Mouse (Mus musculus): ENCODE measurements at regions not wholly inside any gene's neighbourhood (a gene's known extent, or its start where the extent isn't known, plus 50 kb on each side); places are given as distances from the start of the nearest gene placed in this dataset.
A peak's percentile ranks its signal among the peaks of the same experiment; 100 is the strongest.

GRCm38 (mm10) chr3:58320812-58321211, 93.7 kb upstream of the Tsc22d2 start:
- WGBS = 69% methylated on average over 4 of the region's 4 CpGs
- Histone ChIP-seq H3K27ac (replicated peaks) (no peak overlapping the region), H3K27me3 (replicated peaks; ENCODE audit: low read depth, poor library complexity, severe bottlenecking) (no peaks in the 10 kb centered on the region), H3K4me1 (no peaks in the 10 kb centered on the region), H3K9me3 (no peaks in the 10 kb centered on the region), H3K4me3 (no peak overlapping the region), H3K36me3 (replicated peaks) (no peaks in the 10 kb centered on the region)
- no peak for DNase-seq (ENCODE audit: low spot score)

- DNase-seq (ENCODE audit: low spot score) = no peak
- H3K27ac ChIP-seq (replicated peaks) = no peak overlapping the region
- 91% methylated on average over 1 of the region's 1 CpGs for WGBS
- no peaks in the 10 kb centered on the region for H3K9me3 ChIP-seq
- no peak overlapping the region for H3K4me3 ChIP-seq
- H3K4me1 ChIP-seq = no peaks in the 10 kb centered on the region
- no peaks in the 10 kb centered on the region for H3K27me3 ChIP-seq (replicated peaks; ENCODE audit: low read depth, poor library complexity, severe bottlenecking)
- no peaks in the 10 kb centered on the region for H3K36me3 ChIP-seq (replicated peaks)
Measured at GRCm38 (mm10) chr3:58322322-58322721, 92.2 kb upstream of the Tsc22d2 start.

- H3K27ac ChIP-seq (replicated peaks) = no peak overlapping the region
- DNase-seq (ENCODE audit: low spot score) = no peak
- H3K36me3 ChIP-seq (replicated peaks) = no peaks in the 10 kb centered on the region
- H3K27me3 ChIP-seq (replicated peaks; ENCODE audit: low read depth, poor library complexity, severe bottlenecking) = no peaks in the 10 kb centered on the region
- 80% methylated on average over 2 of the region's 2 CpGs for WGBS
- H3K4me1 ChIP-seq = no peaks in the 10 kb centered on the region
- no peaks in the 10 kb centered on the region for H3K9me3 ChIP-seq
- no peak overlapping the region for H3K4me3 ChIP-seq
Measured at GRCm38 (mm10) chr3:58327721-58328120, 86.8 kb upstream of the Tsc22d2 start.

- H3K9me3 ChIP-seq = no peaks in the 10 kb centered on the region
- H3K4me3 ChIP-seq = no peak overlapping the region
- 85% methylated on average over 2 of the region's 2 CpGs for WGBS
- no peak for DNase-seq (ENCODE audit: low spot score)
- no peaks in the 10 kb centered on the region for H3K27me3 ChIP-seq (replicated peaks; ENCODE audit: low read depth, poor library complexity, severe bottlenecking)
- no peak overlapping the region for H3K27ac ChIP-seq (replicated peaks)
- no peaks in the 10 kb centered on the region for H3K36me3 ChIP-seq (replicated peaks)
- H3K4me1 ChIP-seq = peaks cover 23% of the 10 kb centered on the region
Measured at GRCm38 (mm10) chr3:58330186-58330585, 84.3 kb upstream of the Tsc22d2 start.

- Histone ChIP-seq H3K27me3 (replicated peaks; ENCODE audit: low read depth, poor library complexity, severe bottlenecking) (no peaks in the 10 kb centered on the region), H3K36me3 (replicated peaks) (no peaks in the 10 kb centered on the region), H3K4me1 (peaks cover 39% of the 10 kb centered on the region), H3K9me3 (no peaks in the 10 kb centered on the region), H3K4me3 (no peak overlapping the region), H3K27ac (replicated peaks) (no peak overlapping the region)
- 62% methylated on average over 7 of the region's 7 CpGs for WGBS
- peak; percentile 25 for DNase-seq (ENCODE audit: low spot score)
Measured at GRCm38 (mm10) chr3:58333997-58334396, 80.5 kb upstream of the Tsc22d2 start.

- Histone ChIP-seq H3K9me3 (no peaks in the 10 kb centered on the region), H3K27ac (replicated peaks) (no peak overlapping the region; the same call in 1 of the 2 replicates), H3K27me3 (replicated peaks; ENCODE audit: low read depth, poor library complexity, severe bottlenecking) (no peaks in the 10 kb centered on the region), H3K4me1 (peaks cover 39% of the 10 kb centered on the region), H3K36me3 (replicated peaks) (no peaks in the 10 kb centered on the region), H3K4me3 (no peak overlapping the region)
- no peak for DNase-seq (ENCODE audit: low spot score)
- WGBS = 73% methylated on average over 6 of the region's 6 CpGs
Measured at GRCm38 (mm10) chr3:58335277-58335676, 79.2 kb upstream of the Tsc22d2 start.

- peak; percentile 23 for DNase-seq (ENCODE audit: low spot score)
- WGBS = 59% methylated on average over 5 of the region's 5 CpGs
Measured at GRCm38 (mm10) chr3:58336135-58336534, 78.4 kb upstream of the Tsc22d2 start.

GRCm38 (mm10) chr3:58336590-58336989, 77.9 kb upstream of the Tsc22d2 start:
- WGBS = 65% methylated on average over 6 of the region's 6 CpGs
- Histone ChIP-seq H3K27me3 (replicated peaks; ENCODE audit: low read depth, poor library complexity, severe bottlenecking) (no peaks in the 10 kb centered on the region), H3K36me3 (replicated peaks) (no peaks in the 10 kb centered on the region), H3K27ac (replicated peaks) (no peak overlapping the region), H3K4me1 (peaks cover 39% of the 10 kb centered on the region), H3K4me3 (no peak overlapping the region), H3K9me3 (no peaks in the 10 kb centered on the region)
- DNase-seq (ENCODE audit: low spot score) = no peak

More at GRCm38 (mm10) chr3:58336135-58336534, 78.4 kb upstream of the Tsc22d2 start:
- H3K4me1 ChIP-seq = peaks cover 39% of the 10 kb centered on the region
- no peaks in the 10 kb centered on the region for H3K27me3 ChIP-seq (replicated peaks; ENCODE audit: low read depth, poor library complexity, severe bottlenecking)
- no peaks in the 10 kb centered on the region for H3K36me3 ChIP-seq (replicated peaks)
- no peaks in the 10 kb centered on the region for H3K9me3 ChIP-seq
- H3K27ac ChIP-seq (replicated peaks) = no peak overlapping the region
- H3K4me3 ChIP-seq = no peak overlapping the region

- peaks cover 28% of the 10 kb centered on the region for H3K4me1 ChIP-seq
- no peak for DNase-seq (ENCODE audit: low spot score)
- H3K27me3 ChIP-seq (replicated peaks; ENCODE audit: low read depth, poor library complexity, severe bottlenecking) = no peaks in the 10 kb centered on the region
- no peak overlapping the region for H3K27ac ChIP-seq (replicated peaks)
- no peak overlapping the region for H3K4me3 ChIP-seq
- 87% methylated on average over 7 of the region's 7 CpGs for WGBS
- no peaks in the 10 kb centered on the region for H3K36me3 ChIP-seq (replicated peaks)
- no peaks in the 10 kb centered on the region for H3K9me3 ChIP-seq
Measured at GRCm38 (mm10) chr3:58338976-58339375, 75.5 kb upstream of the Tsc22d2 start.

GRCm38 (mm10) chr3:58342096-58342495, 72.4 kb upstream of the Tsc22d2 start:
- no peak for DNase-seq (ENCODE audit: low spot score)
- Histone ChIP-seq H3K27ac (replicated peaks) (no peak overlapping the region), H3K36me3 (replicated peaks) (no peaks in the 10 kb centered on the region), H3K4me3 (no peak overlapping the region), H3K27me3 (replicated peaks; ENCODE audit: low read depth, poor library complexity, severe bottlenecking) (no peaks in the 10 kb centered on the region), H3K9me3 (no peaks in the 10 kb centered on the region), H3K4me1 (no peaks in the 10 kb centered on the region)
- 76% methylated on average over 1 of the region's 1 CpGs for WGBS

- H3K27ac ChIP-seq (replicated peaks) = no peak overlapping the region
- no peaks in the 10 kb centered on the region for H3K27me3 ChIP-seq (replicated peaks; ENCODE audit: low read depth, poor library complexity, severe bottlenecking)
- no peaks in the 10 kb centered on the region for H3K4me1 ChIP-seq
- H3K9me3 ChIP-seq = no peaks in the 10 kb centered on the region
- H3K36me3 ChIP-seq (replicated peaks) = no peaks in the 10 kb centered on the region
- WGBS = 86% methylated on average over 4 of the region's 4 CpGs
- DNase-seq (ENCODE audit: low spot score) = no peak
- H3K4me3 ChIP-seq = no peak overlapping the region
Measured at GRCm38 (mm10) chr3:58362563-58362962, 52.0 kb upstream of the Tsc22d2 start.

- no peak overlapping the region for H3K27ac ChIP-seq (replicated peaks)
- no peak for DNase-seq (ENCODE audit: low spot score)
- H3K9me3 ChIP-seq = no peaks in the 10 kb centered on the region
- no peaks in the 10 kb centered on the region for H3K36me3 ChIP-seq (replicated peaks)
- H3K27me3 ChIP-seq (replicated peaks; ENCODE audit: low read depth, poor library complexity, severe bottlenecking) = no peaks in the 10 kb centered on the region
- H3K4me1 ChIP-seq = no peaks in the 10 kb centered on the region
- H3K4me3 ChIP-seq = no peak overlapping the region
- WGBS = 80% methylated on average over 3 of the region's 3 CpGs
Measured at GRCm38 (mm10) chr3:58364526-58364925, 50.0 kb upstream of the Tsc22d2 start.

Measured in embryonic facial prominence, embryonic 10.5 days (tissue).